Mouse (Mus musculus) A20 (cell line): Measurements from ENCODE around the gene Kbtbd12.

ENCODE experiments used
- DNase-seq: peaks from one replicate; pipeline ENCODE4 v3.0.0-alpha.2; 2011; ENCODE audit warnings: low read depth, low spot score

Gene Kbtbd12

DNA sequence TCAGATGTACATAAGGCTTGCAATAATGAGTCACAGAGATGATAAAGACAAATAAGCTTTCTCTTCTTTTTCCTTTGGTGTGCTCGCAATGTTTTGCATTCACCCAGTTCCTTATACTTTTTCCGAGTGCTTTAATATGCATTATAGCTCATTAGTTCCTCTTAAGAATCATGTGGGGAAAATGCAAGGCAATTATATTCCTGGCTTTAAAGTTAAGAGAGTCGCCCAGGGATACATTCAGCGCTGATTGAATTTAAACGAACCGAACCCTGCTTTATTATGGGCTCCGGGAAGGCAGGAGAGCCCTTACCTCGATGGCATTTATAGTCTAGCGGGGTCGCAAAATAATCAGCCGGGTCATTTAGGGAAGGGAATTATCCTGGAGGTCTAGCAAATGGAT lies 10.8 kb downstream of the Kbtbd12 start:
- no peak for DNase-seq

DNA sequence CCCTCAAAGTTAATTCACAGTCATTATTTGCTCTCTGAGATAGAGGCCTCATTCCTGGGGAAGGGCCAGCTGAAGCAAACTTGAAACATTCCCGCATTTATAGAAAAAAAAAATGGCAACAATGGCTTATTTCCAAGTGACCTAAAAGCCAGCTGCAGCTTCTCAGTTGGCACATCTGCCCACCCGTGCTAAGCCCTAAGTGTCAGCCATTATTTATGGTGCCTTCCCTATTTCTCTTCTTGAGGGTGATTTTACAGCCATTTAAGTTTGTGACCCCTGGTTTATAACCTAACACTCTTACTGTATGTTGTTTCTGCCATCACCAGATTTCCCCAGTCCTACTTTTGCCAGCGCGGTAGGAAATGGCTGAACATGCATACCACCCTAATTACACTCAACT lies 11.3 kb downstream of the Kbtbd12 start:
- peak; percentile 52 for DNase-seq

DNA sequence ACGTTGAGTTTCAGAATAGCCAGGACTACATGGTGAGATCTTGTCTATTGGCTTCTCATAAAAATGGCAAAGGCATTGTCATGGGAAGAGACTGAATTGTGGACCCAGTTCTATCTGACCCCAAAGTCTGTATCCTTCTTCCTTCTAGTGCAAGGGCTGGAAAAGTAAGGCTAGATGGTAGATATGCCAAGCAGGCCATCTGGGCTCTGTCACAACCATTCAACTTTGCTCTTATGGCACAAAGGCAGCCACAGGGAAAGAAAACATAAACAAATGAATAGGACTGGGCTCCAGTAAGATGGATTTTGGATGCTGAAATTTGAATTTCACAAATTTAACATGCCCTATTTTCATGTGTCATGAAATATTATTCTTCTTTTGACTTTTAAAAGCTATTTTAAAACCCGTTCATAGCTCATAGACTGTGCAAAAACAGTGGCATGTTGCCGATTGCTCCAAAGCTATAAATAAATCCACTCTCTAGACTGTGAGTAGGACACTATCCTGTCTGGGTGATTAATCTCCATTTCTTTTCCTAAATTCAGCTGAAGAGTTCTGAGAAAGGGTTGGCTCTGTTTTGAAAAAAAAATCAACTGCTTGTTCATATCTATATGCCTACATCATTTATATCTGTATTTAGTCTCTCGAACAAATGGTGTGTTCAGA lies 15.8 kb downstream of the Kbtbd12 start:
- DNase-seq: no peak

DNA sequence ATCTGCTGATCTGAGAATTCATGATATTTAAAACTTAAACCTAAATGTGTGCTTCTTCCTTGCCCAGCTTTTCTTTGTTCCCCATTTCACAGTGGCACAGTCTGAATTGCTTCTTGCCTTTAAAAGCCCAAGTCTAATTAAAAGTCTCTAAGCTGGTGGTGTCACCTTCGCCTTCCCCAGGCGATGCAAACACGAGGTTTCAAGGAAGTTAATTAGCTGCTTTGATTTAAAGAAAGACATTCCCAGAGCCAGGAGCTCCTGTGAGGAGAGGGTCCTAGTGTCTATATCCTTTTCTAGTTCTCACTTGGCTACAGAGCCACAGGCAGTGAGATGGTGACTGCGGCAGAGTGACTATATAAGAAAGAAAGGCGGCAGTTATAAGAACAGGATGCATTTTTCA lies 18.2 kb downstream of the Kbtbd12 start:
- no peak for DNase-seq

DNA sequence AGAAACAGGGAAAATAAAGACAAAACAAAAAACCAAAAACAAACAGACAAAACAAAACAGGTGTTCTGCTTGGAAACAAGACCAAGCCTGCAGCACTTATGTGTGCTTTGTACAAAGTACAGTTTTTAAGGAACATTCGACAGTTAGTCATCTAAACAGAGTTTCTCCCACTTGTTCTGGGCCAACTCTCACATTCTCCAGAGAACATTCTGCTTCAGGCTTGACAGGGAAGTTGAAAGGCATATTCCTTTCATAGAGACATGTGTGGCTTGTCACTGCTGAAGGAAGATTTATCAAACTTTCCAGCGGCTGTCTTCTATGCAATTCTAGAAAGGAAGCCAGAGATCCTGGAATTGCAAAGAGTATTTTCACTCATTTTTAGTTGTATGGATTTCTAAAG lies 22.4 kb downstream of the Kbtbd12 start:
- DNase-seq: no peak

DNA sequence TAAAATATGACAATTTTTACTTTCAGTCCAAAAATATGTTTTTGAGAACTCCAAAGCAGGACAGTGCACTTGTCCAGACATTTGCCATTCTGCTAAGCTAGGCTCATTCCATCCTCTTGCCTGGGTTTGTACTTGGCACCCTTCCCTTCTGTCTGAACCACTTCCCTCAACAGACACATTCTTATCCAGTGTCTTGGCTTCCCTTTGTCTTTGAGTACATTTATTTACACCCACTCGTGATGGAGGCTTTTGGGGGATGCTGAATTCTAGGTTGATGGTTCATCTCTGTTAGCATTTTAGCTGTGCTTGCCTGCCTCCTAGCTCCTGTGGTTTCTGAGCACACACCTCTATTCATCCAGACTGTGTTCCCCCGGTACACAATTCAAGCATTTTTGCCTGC lies 31.3 kb downstream of the Kbtbd12 start:
- DNase-seq: no peak

DNA sequence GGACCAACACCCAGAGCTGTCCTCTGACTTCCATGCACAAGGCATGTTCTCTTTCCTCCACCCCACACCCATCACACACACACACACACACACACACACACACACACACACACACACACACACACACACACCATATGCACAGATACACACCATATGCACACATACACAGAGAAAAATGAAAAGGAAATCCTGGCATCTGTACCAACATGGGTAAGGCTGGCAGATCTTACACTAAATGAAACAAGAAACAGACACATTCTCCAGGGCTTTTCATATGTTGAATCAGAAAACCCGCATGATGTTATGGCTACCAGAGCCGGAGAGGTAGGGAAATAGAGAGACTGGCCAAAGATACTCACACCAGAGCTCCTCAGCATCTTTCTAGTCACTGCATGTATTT lies 32.0 kb downstream of the Kbtbd12 start:
- no peak for DNase-seq

DNA sequence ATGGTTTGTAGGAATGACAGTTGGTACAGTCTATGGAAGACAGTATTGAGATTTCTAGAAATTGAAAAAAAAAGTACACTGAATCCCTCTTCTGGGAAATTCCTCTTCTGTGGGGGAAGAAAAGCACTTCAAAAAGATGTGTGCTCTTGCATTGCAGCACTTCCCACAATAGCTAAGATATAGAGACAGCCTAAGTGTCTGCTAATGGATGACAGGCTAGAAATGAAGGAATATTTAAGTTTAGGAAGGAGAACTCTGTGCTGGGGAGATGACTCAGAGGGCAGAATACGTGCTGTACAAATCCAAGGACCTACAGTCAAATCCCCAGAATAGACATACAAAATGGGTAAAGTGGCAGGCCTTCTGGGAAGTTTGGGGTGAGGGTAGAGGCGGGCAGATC lies 32.5 kb downstream of the Kbtbd12 start:
- DNase-seq: no peak

DNA sequence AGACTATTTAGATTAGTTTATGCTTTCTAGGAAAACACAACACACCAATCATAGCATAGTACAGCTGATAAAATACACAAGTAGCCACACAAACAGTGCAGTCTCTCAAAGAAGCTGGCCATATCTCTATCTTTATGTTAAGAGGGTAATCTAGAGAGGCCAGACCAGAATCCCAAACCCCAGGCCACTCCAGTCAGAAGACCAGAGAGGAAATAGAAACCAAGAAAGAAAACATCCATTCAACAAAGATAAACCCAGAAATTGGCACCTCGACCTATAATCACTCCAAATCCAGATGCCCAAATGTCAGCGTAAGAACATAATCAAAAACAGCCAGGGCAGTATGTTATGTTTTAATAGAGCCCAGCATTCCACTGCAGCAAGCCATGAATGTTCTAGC lies 41.6 kb downstream of the Kbtbd12 start:
- DNase-seq: no peak

DNA sequence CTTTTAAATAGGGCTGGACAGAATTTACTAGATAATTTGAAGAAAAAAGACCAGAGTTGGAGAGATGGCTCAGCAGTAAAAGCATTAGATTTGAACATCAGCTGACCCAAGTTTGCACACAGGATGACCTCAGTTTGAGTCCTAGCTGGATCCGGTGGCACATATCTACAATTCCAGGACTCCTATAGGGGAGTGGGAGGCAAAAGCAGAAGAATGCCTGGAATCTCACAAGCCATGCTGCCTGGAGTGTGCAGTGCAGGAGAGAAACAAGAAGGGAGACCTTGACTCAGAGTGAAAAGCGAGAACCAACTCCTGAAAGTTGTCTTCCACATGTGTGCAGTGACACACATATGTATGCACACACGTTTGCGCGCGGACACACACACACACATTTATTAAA lies 45.4 kb downstream of the Kbtbd12 start:
- no peak for DNase-seq

DNA sequence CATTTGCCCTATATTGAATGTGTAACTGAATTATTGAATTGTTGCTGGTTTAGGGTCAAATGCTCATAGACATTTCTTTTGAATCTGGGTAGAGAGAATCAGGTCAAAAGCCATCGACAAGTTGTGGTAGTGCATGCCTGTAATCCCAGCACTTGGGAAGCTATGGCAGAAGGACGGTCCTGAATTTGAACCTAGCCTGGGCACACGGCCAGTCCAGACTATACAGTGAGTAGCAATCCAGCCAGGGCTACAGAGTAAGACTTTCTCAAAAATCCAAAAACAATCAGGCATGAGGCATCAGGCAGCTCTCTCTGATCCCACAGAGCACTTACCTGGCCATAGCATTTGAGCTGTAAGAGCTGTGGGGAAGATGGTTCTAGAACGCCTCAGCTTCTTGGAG lies 47.5 kb downstream of the Kbtbd12 start:
- no peak for DNase-seq

DNA sequence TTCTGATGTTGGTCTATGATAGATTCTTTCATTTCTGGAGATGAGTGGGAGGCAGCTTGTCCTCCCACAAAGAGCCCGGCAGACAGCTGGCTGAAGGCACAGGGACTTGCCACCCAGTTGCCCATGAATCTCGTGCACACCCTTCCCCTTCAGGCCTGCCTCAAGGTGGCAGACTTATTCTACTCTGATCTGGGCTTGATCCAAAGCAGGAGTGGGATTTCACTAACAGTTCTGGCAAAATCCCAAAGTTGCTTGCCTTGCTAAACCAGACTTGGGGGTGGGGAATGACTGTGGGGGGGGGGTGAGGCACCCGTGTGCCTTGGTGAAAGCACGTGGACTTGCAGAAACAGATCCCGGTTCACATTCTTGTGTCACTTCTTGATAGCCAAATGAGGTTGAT lies 48.2 kb downstream of the Kbtbd12 start:
- peak; percentile 66 for DNase-seq

DNA sequence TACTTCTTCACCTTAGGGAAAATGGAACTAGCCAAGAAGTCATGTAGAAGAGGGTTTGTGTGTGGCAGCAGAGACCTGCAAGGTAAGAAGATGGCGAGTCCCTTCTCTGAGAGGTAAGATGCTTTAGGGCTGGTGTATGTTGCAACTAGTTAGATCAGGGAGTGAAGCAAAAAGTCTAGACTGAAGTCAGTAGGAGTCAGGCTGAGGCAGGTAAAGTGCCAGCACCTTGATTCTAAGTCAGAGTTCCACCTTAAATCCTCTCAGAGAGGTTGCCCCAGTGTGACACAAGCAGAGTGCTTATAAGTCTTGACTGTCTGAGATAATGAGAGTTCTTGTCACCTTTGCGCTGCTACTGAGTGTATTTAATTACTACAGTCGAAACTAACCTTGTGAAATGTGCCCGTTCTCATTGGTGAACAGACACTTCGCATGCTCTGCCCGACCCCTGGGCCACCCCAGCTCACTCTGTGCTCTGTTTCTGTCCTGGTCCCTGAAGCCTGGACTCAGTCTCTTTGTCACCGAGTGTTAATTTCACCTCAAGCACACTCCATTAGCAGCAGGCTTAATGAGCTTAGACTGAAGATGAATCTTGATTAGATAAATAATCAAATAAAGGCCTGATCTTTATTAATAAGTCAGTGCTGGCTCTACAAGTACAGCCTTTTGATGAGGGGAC lies 49.0 kb downstream of the Kbtbd12 start:
- DNase-seq: no peak

DNA sequence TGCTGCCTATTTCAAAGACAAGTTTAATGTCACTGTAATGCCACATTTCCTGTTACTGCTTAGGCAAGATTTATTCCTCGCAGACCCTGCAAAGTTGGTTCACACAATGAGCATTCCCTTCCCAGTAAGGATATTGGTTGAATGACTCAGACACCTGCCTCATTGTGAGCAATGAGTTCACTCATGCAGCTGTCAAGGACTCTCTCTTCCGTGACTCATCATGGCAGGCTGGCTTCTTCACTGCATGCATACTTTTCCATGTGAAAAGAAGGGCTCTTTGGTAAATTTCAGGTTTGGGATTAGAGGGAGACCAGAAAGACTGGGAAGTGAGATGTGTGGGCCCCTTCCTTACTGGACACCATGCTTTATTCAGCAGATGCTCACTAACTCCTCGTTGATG lies 50.7 kb downstream of the Kbtbd12 start:
- DNase-seq: no peak

DNA sequence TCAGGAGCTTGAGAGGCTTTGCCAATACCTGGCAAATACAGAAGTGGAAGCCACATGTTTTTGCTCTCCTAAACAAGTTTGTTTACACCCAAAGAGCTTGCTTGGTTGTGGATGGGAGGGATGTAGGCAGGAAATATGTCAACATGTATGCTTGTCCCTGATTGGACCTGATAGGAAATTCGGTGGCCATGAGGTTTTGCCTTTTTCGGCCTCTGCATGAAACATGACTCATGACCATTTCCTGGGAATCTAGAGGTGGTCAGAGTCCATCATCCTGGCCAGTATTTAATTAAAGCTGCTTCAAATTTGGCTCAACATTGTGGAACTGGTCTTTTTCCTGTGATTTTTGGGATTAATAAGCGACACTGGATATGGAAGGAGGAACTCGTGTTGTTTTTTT lies 53.8 kb downstream of the Kbtbd12 start:
- no peak for DNase-seq

DNA sequence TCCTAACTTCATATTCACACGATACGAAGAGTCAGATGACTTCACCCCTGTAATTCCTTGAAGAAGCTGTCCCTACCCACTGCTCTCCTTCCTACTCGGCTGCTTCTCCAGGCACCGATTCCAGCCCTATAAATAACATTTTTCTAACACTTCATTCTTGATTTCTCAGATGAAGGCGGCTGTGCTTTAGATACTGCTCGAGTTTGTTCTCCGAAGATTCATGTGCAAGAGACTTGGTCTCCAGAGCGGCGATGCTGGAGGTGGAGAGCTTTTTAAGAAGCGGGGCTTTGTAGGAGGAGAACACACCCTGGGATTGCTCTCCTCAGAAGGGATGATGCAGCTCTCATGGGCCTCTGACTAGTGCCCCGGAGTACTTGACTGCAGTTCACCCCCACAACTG lies 61.3 kb downstream of the Kbtbd12 start:
- DNase-seq: no peak

DNA sequence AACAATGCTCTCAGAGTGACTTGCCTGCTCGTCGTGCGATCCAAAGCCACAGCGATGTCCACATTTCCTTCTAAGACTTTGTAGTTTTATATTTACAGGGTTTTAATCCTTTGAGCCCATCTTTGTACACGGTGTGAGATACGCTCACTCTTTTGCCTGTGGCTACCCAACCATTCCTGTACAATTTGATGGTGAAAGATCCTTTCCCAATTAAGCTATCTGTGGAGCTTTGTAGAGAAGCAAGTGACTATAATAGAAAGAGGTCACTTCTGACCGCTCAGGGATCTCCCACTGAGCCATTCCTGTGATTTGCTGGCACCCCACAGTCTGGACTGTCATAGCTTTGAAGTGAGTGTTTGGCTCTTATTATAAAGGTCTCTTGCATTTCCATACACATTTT lies 71.1 kb downstream of the Kbtbd12 start:
- DNase-seq: no peak

DNA sequence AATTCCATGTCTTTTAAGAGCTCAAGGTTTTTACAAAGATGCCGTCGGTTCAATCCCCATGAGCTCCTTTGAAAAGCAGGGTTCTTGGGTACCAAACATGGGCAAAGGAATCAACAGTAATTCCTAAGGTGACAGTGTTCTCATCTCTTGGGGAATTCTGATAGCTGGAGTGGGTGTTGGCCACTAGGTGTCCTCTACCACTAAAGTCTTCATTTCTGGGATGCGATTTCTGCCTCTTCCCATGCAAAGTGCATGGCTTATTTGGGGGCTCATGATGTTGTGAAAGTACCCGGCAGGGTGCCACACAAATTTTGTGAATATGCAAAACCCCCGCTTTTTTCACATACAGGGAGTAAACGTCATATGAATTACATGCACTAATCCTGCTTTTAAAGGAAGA lies 72.7 kb downstream of the Kbtbd12 start:
- DNase-seq: no peak

DNA sequence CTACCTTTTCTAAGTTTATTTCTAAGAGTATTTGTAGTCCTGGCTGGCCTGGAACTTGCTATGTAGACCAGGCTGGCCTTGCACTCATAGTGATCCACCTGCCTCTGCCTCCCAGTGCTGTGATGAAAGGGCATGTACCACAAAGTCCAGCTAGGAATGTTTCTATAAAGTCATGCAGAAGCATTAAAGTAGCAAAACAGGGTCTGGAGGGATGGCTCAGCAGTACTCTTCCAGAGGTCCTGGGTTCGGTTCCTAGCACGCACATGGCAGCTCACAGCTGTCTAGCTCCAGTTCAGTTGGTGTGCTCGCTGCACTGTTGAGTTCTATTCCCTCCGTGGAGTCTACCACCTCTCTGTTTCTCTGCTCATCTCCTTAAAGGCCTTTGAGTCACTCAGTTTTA lies 77.6 kb downstream of the Kbtbd12 start:
- DNase-seq: no peak

DNA sequence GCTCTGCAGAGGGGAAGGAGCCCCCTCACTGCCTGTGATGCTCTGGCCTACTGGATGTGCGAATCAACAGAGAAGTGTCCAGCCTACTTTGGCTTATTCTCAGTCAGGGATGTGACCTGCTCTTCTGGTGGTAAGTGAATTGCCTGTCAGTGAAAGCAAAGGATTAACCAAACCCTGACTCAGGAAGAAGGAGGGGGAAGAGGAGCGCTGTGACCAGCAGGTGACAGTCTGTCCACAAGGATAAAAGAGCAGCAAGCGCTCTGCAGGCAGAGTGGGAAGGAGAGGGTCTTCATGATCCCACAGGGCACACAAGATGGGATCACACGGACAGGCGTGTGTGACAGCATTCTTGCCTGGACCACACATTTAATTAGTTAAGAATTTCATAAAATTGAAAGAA lies 78.1 kb downstream of the Kbtbd12 start:
- DNase-seq: no peak

DNA sequence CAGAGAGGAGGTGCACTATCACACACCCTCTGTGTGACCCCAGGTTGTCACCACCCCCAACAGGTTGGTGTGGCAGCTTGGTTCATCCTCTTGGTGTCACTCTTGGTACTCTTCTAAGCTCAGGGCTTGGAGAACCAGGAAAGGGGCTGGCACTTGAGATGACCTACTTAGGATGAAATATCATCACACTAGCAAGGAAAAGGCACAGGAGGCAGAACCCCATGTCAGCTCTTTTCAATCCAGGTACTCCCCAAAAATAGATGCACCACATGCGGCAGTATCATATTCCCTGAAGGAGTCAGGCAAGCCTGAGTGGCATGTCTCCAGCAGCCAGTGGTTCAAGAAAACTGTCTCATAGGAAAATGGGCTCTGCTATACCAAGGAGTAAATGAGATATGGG lies 79.7 kb downstream of the Kbtbd12 start:
- peak; percentile 40 for DNase-seq

DNA sequence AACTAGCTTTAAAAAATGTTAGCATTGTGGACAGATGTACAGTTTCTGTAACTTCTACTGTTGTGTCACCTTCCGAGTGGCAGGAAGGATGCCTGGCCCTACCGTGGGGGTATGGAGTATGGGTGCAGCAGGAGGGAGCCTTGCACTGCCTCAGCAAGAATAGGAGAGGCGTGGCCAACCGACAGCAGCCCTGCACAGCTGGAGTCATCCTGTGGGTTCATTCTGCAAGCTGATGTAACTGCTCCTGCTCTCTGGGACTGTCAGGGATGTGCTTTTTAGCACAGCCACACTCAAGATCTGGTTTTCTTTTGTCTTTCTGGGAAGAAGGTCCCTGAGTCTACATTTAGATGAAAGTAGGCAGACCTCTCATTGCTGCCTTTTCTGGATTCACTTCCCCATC lies 80.2 kb downstream of the Kbtbd12 start:
- peak; percentile 30 for DNase-seq

DNA sequence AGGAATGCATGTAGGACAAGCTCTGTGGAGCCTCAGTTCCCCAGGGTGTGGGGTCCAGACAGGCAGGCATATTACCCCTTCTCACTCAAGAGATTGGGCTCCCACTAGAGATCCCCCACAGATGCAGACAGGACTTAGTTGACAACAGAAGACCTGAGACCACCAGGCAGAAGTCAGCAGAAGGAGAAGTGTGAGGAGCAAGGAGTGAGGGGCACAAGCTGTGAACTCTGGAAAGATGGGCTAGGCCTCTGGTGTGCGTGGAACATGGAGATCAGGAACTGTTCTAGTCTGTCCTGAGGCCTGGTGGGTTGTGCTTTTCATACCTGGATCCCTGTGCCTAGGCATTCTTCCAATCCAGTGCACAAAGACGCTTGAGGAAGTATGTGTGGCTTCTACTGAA lies 87.8 kb downstream of the Kbtbd12 start:
- DNase-seq: no peak
